Mouse (Mus musculus) brain, embryonic 14.5 days (tissue): Measurements from ENCODE around the gene 6330409D20Rik.

Experiments used
- CTCF ChIP-seq: fragments of 200-500 bp; IDR thresholded peaks from 2 replicates; pipeline ENCODE4 v1.5.1; 2012; ENCODE audit warnings: inconsistent platforms, mild to moderate bottlenecking, moderate library complexity, borderline replicate concordance; ENCODE audit not compliant: insufficient read depth, insufficient read length; ENCODE audit errors: extremely low read depth
- POLR2A ChIP-seq: fragments of 200-500 bp; IDR thresholded peaks from 2 replicates; pipeline ENCODE4 v1.6.1; 2012; ENCODE audit warnings: mild to moderate bottlenecking, inconsistent platforms, borderline replicate concordance; ENCODE audit not compliant: poor library complexity, insufficient read depth, insufficient read length, severe bottlenecking; ENCODE audit errors: extremely low read depth

GRCm38 (mm10) chr2:32712108-32712551 is 28.7 kb downstream of the 6330409D20Rik start:
- TF ChIP-seq POLR2A (no peak), CTCF (no peak)
